Mouse (Mus musculus) liver, adult 2 months (tissue): ENCODE results near the gene Marveld1.

ENCODE experiments used
- CTCF ChIP-seq: fragments of 200-500 bp; IDR thresholded peaks from 2 replicates; pipeline ENCODE4 v1.5.1; 2011; ENCODE audit warnings: low read depth, low read length, control low read depth
- POLR2A ChIP-seq: fragments of 200-500 bp; IDR thresholded peaks from 2 replicates; pipeline ENCODE4 v1.6.1; 2011; ENCODE audit warnings: low read length, control low read depth; ENCODE audit not compliant: insufficient read depth; ENCODE audit errors: extremely low read depth

- peak; percentile 90 for TF ChIP-seq POLR2A
- TF ChIP-seq CTCF, result no peak
These were observed 18.3 kb upstream of the Marveld1 start, which contains the start of gene Avpi1 for GRCm38 (mm10) chr19:42128787-42129508.
